ENCODE assay signal across 8 mouse cellular contexts in genomic region chr8:105854715-105855216, GRCm38 (mm10). TPM values are rescaled to one million over a fixed set of nuclear protein-coding genes. Genes with fewer than 3 reads are reported as not detected.
DNase-seq lines count a peak whose midpoint lies in the region; ATAC-seq and TF ChIP-seq lines count a peak whose summit lies in the region.

Thap11 (plus strand) TSS chr8:105855132.

- peak within 1 kb of the TSS; percentile 74 for H3K27ac ChIP-seq in bone marrow macrophage, adult 2 months (ENCODE audit: insufficient read depth, low read depth, low read length)
- H3K27ac ChIP-seq in embryonic fibroblast, embryonic 13.5 days (ENCODE audit: insufficient read depth, low read length), result peak within 1 kb of the TSS; percentile 88
- H3K27ac ChIP-seq in heart, embryonic 10.5 days, result peak within 1 kb of the TSS; percentile 92
- H3K27ac ChIP-seq in kidney, embryonic 15.5 days, result peak within 1 kb of the TSS; percentile 89

- H3K4me3 ChIP-seq in bone marrow macrophage, adult 2 months (ENCODE audit: insufficient read depth, low read length), result peak within 1 kb of the TSS; percentile 89
- peak within 1 kb of the TSS; percentile 70 for H3K4me3 ChIP-seq in embryonic fibroblast, embryonic 13.5 days (ENCODE audit: insufficient read depth, low read length)
- peak within 1 kb of the TSS; percentile 77 for H3K4me3 ChIP-seq in heart, embryonic 10.5 days
- peak within 1 kb of the TSS; percentile 75 for H3K4me3 ChIP-seq in kidney, embryonic 15.5 days (replicated peaks)

- no peaks in the 10 kb centered on the region for H3K27me3 ChIP-seq in heart, embryonic 10.5 days (ENCODE audit: insufficient read depth, poor library complexity, severe bottlenecking)
- H3K27me3 ChIP-seq in kidney, embryonic 15.5 days, result no peaks in the 10 kb centered on the region

- H3K36me3 ChIP-seq in heart, embryonic 10.5 days, result peaks cover 15% of the 10 kb centered on the region
- peaks cover 17% of the 10 kb centered on the region for H3K36me3 ChIP-seq in kidney, embryonic 15.5 days

- H3K9ac ChIP-seq in kidney, embryonic 15.5 days, result peak within 1 kb of the TSS; percentile 69

- WGBS in heart, embryonic 10.5 days, result under 1% methylated on average over 43 of the region's 43 CpGs
- 0% methylated on average over 43 of the region's 43 CpGs for WGBS in kidney, embryonic 15.5 days

- H3K4me1 ChIP-seq in bone marrow macrophage, adult 2 months (ENCODE audit: control insufficient read depth, insufficient read depth, low read length), result peaks cover 33% of the 10 kb centered on the region
- peaks cover 9% of the 10 kb centered on the region; the same call in 1 of the 2 replicates for H3K4me1 ChIP-seq in embryonic fibroblast, embryonic 13.5 days (ENCODE audit: control insufficient read depth, insufficient read depth, low read length)
- H3K4me1 ChIP-seq in heart, embryonic 10.5 days, result peaks cover 52% of the 10 kb centered on the region
- H3K4me1 ChIP-seq in kidney, embryonic 15.5 days, result peaks cover 54% of the 10 kb centered on the region

- TF ChIP-seq POLR2A in bone marrow macrophage, adult 2 months (IDR thresholded peaks at IDR 0.05; ENCODE audit: borderline replicate concordance, low read depth, low read length), result no peak
- TF ChIP-seq POLR2A in embryonic fibroblast, embryonic 13.5 days (IDR thresholded peaks at IDR 0.05; ENCODE audit: low read depth, low read length), result peak; percentile 37; the same call in 1 of the 2 replicates

- DNase-seq in A20 (ENCODE audit: low read depth, low spot score) (peak; percentile 98), liver (peak; percentile 94)
- DNase-seq in heart, embryonic 10.5 days (ENCODE audit: low spot score), result peak; percentile 97
- DNase-seq in spleen, postnatal 4 days (ENCODE audit: low spot score in 2 of 2), result peak; percentile 92 to 95

- H3K4me2 ChIP-seq in kidney, embryonic 15.5 days, result peak within 1 kb of the TSS; percentile 89

- peak; percentile 51; the same call in 1 of the 2 replicates for TF ChIP-seq CTCF in bone marrow macrophage, adult 2 months (IDR thresholded peaks at IDR 0.05; ENCODE audit: low read depth, low read length)
- TF ChIP-seq CTCF in embryonic fibroblast, embryonic 13.5 days (IDR thresholded peaks at IDR 0.05; ENCODE audit: borderline replicate concordance, insufficient read depth, low read length), result peak; percentile 68; the same call in 1 of the 2 replicates

- no peaks in the 10 kb centered on the region for H3K9me3 ChIP-seq in heart, embryonic 10.5 days
- no peaks in the 10 kb centered on the region for H3K9me3 ChIP-seq in kidney, embryonic 15.5 days (replicated peaks)

- ATAC-seq in kidney, embryonic 15.5 days (replicated peaks; ENCODE audit: low FRiP score), result peak; percentile 92
- peak; percentile 73 for ATAC-seq in monocyte, adult 5-6 weeks (replicated peaks; ENCODE audit: insufficient number of reproducible peaks, low FRiP score, low TSS enrichment, poor library complexity, severe bottlenecking)

RNA-seq across cellular contexts. Expression of gene Thap11, which starts in this region (rescaled TPM):
- 27.4 and 28.5 TPM in 2 replicates for polyA plus RNA-seq in bone marrow macrophage, adult 2 months (2012; ENCODE audit: insufficient read depth, insufficient read length, missing spikeins)
- polyA plus RNA-seq in embryonic fibroblast, embryonic 13.5 days (2011; ENCODE audit: insufficient read length, low read depth, missing spikeins), result 22.1 and 22.6 TPM in 2 replicates
- polyA plus RNA-seq in heart, embryonic 10.5 days (2016; fragmentation: Nextera tagmentation; extraction: Ambion mirVana), result 61.6 and 74.0 TPM in 2 replicates
- polyA plus RNA-seq in kidney, embryonic 15.5 days (2015; fragmentation: Nextera tagmentation; extraction: Ambion mirVana), result 66.9 and 67.5 TPM in 2 replicates
- 12.3 to 21.2 TPM (median 20.9 TPM) in 3 replicates for total RNA-seq in monocyte, adult 5-6 weeks (2017)

Comparison
In these comparisons a context has a peak if more than half of its experiments do, and no peak if none do; other contexts are left out.
1. Peak in every context shown above with its lines: DNase-seq, ATAC-seq, H3K4me3 ChIP-seq and H3K27ac ChIP-seq.